In genomic region chr4:105279806-105280205, GRCm38 (mm10) we compare ENCODE assay signal across 17 mouse cellular contexts.
A peak's percentile ranks its signal among the peaks of the same experiment; 100 is the strongest.
DNase-seq lines count a peak whose midpoint lies in the region; ATAC-seq and TF ChIP-seq lines count a peak whose summit lies in the region.
"Had no signal": no experiment of that assay in that cellular context is flagged by ENCODE, and none has a peak within 500 bp of the region (broad histone marks: within the 10 kb centered on the region; RNA-seq: fewer than 3 reads in every experiment).

No protein-coding gene starts in this region.

- peak overlapping the region; percentile 83; the same call in 1 of the 2 replicates for H3K27ac ChIP-seq in heart, postnatal 0 days (ENCODE audit: low read depth)
- H3K27ac ChIP-seq in heart, embryonic 11.5 days (ENCODE audit: low read depth, low read length), result no peak overlapping the region
- H3K27ac ChIP-seq in midbrain, embryonic 10.5 days (replicated peaks), result peak overlapping the region; percentile 49
- no peak overlapping the region for H3K27ac ChIP-seq in midbrain, postnatal 0 days (ENCODE audit: low read depth, low read length)
- H3K27ac ChIP-seq: embryonic facial prominence, embryonic 12.5 days; hindbrain, embryonic 14.5 days; liver, embryonic 14.5 days had no signal

- 84% methylated on average over 4 of the region's 4 CpGs for WGBS in heart, postnatal 0 days
- WGBS in heart, embryonic 11.5 days (ENCODE audit: insufficient replicate concordance), result 76% methylated on average over 4 of the region's 4 CpGs
- 70% methylated on average over 4 of the region's 4 CpGs for WGBS in midbrain, embryonic 10.5 days
- WGBS in midbrain, postnatal 0 days, result 77% methylated on average over 4 of the region's 4 CpGs

- H3K4me3 ChIP-seq in heart, postnatal 0 days (ENCODE audit: low read depth, low read length), result no peak overlapping the region
- H3K4me3 ChIP-seq in heart, embryonic 11.5 days (ENCODE audit: low read depth, low read length), result no peak overlapping the region
- no peak overlapping the region for H3K4me3 ChIP-seq in midbrain, embryonic 10.5 days
- no peak overlapping the region for H3K4me3 ChIP-seq in midbrain, postnatal 0 days (ENCODE audit: low read depth, low read length)
- H3K4me3 ChIP-seq: embryonic facial prominence, embryonic 12.5 days had no signal

- peaks cover 60% of the 10 kb centered on the region for H3K4me1 ChIP-seq in heart, postnatal 0 days (ENCODE audit: control insufficient read depth, insufficient read depth)
- peaks cover 23% of the 10 kb centered on the region for H3K4me1 ChIP-seq in heart, embryonic 11.5 days (ENCODE audit: control insufficient read depth, insufficient read depth, low read length)
- peaks cover 79% of the 10 kb centered on the region for H3K4me1 ChIP-seq in midbrain, embryonic 10.5 days
- 0 out of 2 replicates have a peak, but pooled peaks cover 6% of the 10 kb centered on the region for H3K4me1 ChIP-seq in midbrain, postnatal 0 days (ENCODE audit: insufficient read depth, low read length)

- no peaks in the 10 kb centered on the region for H3K27me3 ChIP-seq in heart, postnatal 0 days (ENCODE audit: control insufficient read depth, insufficient read depth, low read length)
- H3K27me3 ChIP-seq in heart, embryonic 11.5 days (ENCODE audit: control insufficient read depth, insufficient read depth, low read length), result 0 out of 2 replicates have a peak, but pooled peaks cover 7% of the 10 kb centered on the region
- no peaks in the 10 kb centered on the region for H3K27me3 ChIP-seq in midbrain, embryonic 10.5 days (ENCODE audit: low read depth, poor library complexity, severe bottlenecking)
- H3K27me3 ChIP-seq in midbrain, postnatal 0 days (ENCODE audit: insufficient read depth, low read length), result no peaks in the 10 kb centered on the region; the same call in 1 of the 2 replicates
- H3K27me3 ChIP-seq: embryonic facial prominence, embryonic 12.5 days had no signal

- no peaks in the 10 kb centered on the region for H3K9me3 ChIP-seq in heart, postnatal 0 days (replicated peaks; ENCODE audit: control insufficient read depth, low read length)
- no peaks in the 10 kb centered on the region for H3K9me3 ChIP-seq in heart, embryonic 11.5 days (replicated peaks; ENCODE audit: control insufficient read depth, low read length)
- no peaks in the 10 kb centered on the region for H3K9me3 ChIP-seq in midbrain, embryonic 10.5 days (replicated peaks)
- H3K9me3 ChIP-seq in midbrain, postnatal 0 days (ENCODE audit: low read length), result no peaks in the 10 kb centered on the region
- H3K9me3 ChIP-seq: embryonic facial prominence, embryonic 12.5 days had no signal

- ATAC-seq in heart, postnatal 0 days (ENCODE audit: insufficient read depth, low read depth), result no peak
- no peak for ATAC-seq in heart, embryonic 11.5 days (replicated peaks; ENCODE audit: insufficient number of reproducible peaks, low FRiP score, low TSS enrichment)
- no peak for ATAC-seq in midbrain, postnatal 0 days (ENCODE audit: low FRiP score)

- no peak for TF ChIP-seq EP300 in heart, postnatal 0 days (IDR thresholded peaks at IDR 0.05; ENCODE audit: low read depth)

- no peak for TF ChIP-seq CTCF in heart, postnatal 0 days (IDR thresholded peaks at IDR 0.05; ENCODE audit: low read depth)
- TF ChIP-seq CTCF in midbrain, postnatal 0 days (IDR thresholded peaks at IDR 0.05), result no peak

- H3K36me3 ChIP-seq in heart, postnatal 0 days (replicated peaks; ENCODE audit: control insufficient read depth, insufficient read depth, low read length), result no peaks in the 10 kb centered on the region
- no peaks in the 10 kb centered on the region for H3K36me3 ChIP-seq in heart, embryonic 11.5 days (ENCODE audit: control insufficient read depth, insufficient read depth, low read length)
- H3K36me3 ChIP-seq in midbrain, embryonic 10.5 days, result no peaks in the 10 kb centered on the region
- no peaks in the 10 kb centered on the region for H3K36me3 ChIP-seq in midbrain, postnatal 0 days (ENCODE audit: insufficient read depth, low read length)
- H3K36me3 ChIP-seq: embryonic facial prominence, embryonic 12.5 days had no signal

- peak; percentile 64 for DNase-seq in adrenal gland, postnatal 14 days
- no peak for DNase-seq in adrenal gland, adult 8-10 months
- DNase-seq in heart, postnatal 0 days (ENCODE audit: low spot score), result no peak
- no peak for DNase-seq in midbrain, embryonic 10.5 days (ENCODE audit: low spot score)
- DNase-seq in midbrain, postnatal 0 days (ENCODE audit: low spot score), result no peak
- no peak for DNase-seq in left cerebral cortex, adult 9 months (ENCODE audit: low spot score in 2 of 2)
- no peak for DNase-seq in thymus, postnatal 10 days (ENCODE audit: low spot score in 2 of 2)
- DNase-seq: cerebellum, adult 9-10 months; gastrocnemius, postnatal 14 days; midbrain, embryonic 14.5 days; retina, postnatal 1 day; right cerebral cortex, postnatal 4 days; thymus, postnatal 4 days had no signal

- no peak overlapping the region for H3K4me2 ChIP-seq in heart, postnatal 0 days (ENCODE audit: low read depth, low read length)
- H3K4me2 ChIP-seq in heart, embryonic 11.5 days, result no peak overlapping the region
- no peak overlapping the region for H3K4me2 ChIP-seq in midbrain, postnatal 0 days (ENCODE audit: low read depth, low read length, poor library complexity, severe bottlenecking)
- H3K4me2 ChIP-seq: embryonic facial prominence, embryonic 12.5 days; hindbrain, embryonic 14.5 days had no signal

- H3K9ac ChIP-seq in heart, postnatal 0 days (replicated peaks; ENCODE audit: low read depth, low read length), result no peak overlapping the region
- H3K9ac ChIP-seq in heart, embryonic 11.5 days (ENCODE audit: low read depth, low read length), result no peak overlapping the region
- H3K9ac ChIP-seq in midbrain, postnatal 0 days (replicated peaks; ENCODE audit: low read length, poor library complexity, severe bottlenecking), result no peak overlapping the region
- H3K9ac ChIP-seq: embryonic facial prominence, embryonic 12.5 days; hindbrain, embryonic 14.5 days; liver, embryonic 14.5 days had no signal

Comparison
In these comparisons a context has a peak if more than half of its experiments do, and no peak if none do; other contexts are left out.
1. H3K27ac ChIP-seq: peak in heart, postnatal 0 days (single experiment) and midbrain, embryonic 10.5 days (single experiment); none in heart, embryonic 11.5 days (single experiment) and midbrain, postnatal 0 days (single experiment).